Mouse (Mus musculus) layer of hippocampus, adult 18-20 months (tissue): ENCODE measurements at regions not wholly inside any gene's neighbourhood (a gene's known extent, or its start where the extent isn't known, plus 50 kb on each side); places are given as distances from the start of the nearest gene placed in this dataset.

ENCODE experiments used
- DNase-seq, 2 experiments: peaks; one replicate each; pipeline ENCODE4 v3.0.0; 2022; ENCODE audit warnings: low spot score in 2 of 2

GRCm38 (mm10) chr5:49645781-49646180, 121.1 kb upstream of the Kcnip4 start:
- DNase-seq = no peak

GRCm38 (mm10) chr5:49644606-49645005, 119.9 kb upstream of the Kcnip4 start:
- no peak for DNase-seq

GRCm38 (mm10) chr5:49642439-49642838, 117.7 kb upstream of the Kcnip4 start:
- DNase-seq = peak; percentile 13 to 72

- no peak for DNase-seq
Observed at GRCm38 (mm10) chr5:49641206-49641830, 116.6 kb upstream of the Kcnip4 start.

- DNase-seq = peak; percentile 12 to 57
Observed at GRCm38 (mm10) chr5:49639637-49640036, 114.9 kb upstream of the Kcnip4 start.

GRCm38 (mm10) chr5:49620152-49620551, 95.4 kb upstream of the Kcnip4 start:
- DNase-seq = no peak

GRCm38 (mm10) chr5:49606761-49607160, 82.1 kb upstream of the Kcnip4 start:
- DNase-seq = no peak

GRCm38 (mm10) chr5:49580777-49581176, 56.1 kb upstream of the Kcnip4 start:
- DNase-seq = no peak

- DNase-seq = no peak
Observed at GRCm38 (mm10) chr5:49575901-49576300, 51.2 kb upstream of the Kcnip4 start.
